Mouse (Mus musculus) lung, postnatal 0 days (tissue): ENCODE data around the gene Slc35f5. TPM values are rescaled to one million over a fixed set of nuclear protein-coding genes. Genes with fewer than 3 reads are reported as not detected.

ENCODE experiments used
- ATAC-seq: fragments of 200-750 bp; cut with Nextera tagmentation; 2 replicates; pipeline ENCODE4 v1.8.0; 2017; ENCODE audit warnings: moderate library complexity
- DNase-seq: peaks from one replicate; pipeline ENCODE4 v3.0.0-alpha.2; 2016; ENCODE audit warnings: low spot score
- H3K27ac ChIP-seq: fragments of 300-500 bp; sonication (generic); 2 replicates; pipeline ENCODE4 v1.5.1; 2014; ENCODE audit warnings: antibody characterized with exemption, mild to moderate bottlenecking, low read length, mixed read lengths
- H3K27me3 ChIP-seq: fragments of 300-500 bp; sonication (generic); replicated peaks from 2 replicates; pipeline ENCODE4 v1.6.1; 2014; ENCODE audit warnings: low read length, mixed read lengths; ENCODE audit not compliant: insufficient read depth
- H3K36me3 ChIP-seq: fragments of 300-500 bp; sonication (generic); 2 replicates; pipeline ENCODE4 v1.6.1; 2014; ENCODE audit warnings: low read length, mixed read lengths; ENCODE audit not compliant: insufficient read depth
- H3K4me1 ChIP-seq: fragments of 300-500 bp; sonication (generic); 2 replicates; pipeline ENCODE4 v1.6.1; 2014; ENCODE audit warnings: antibody characterized with exemption, low read depth, low read length, mixed read lengths; ENCODE audit not compliant: insufficient read depth
- H3K4me2 ChIP-seq: fragments of 300-500 bp; sonication (generic); replicated peaks from 2 replicates; pipeline ENCODE4 v1.6.1; 2014; ENCODE audit warnings: low read depth, mild to moderate bottlenecking, low read length, moderate library complexity, mixed read lengths
- H3K4me3 ChIP-seq: fragments of 300-500 bp; sonication (generic); 2 replicates; pipeline ENCODE4 v1.5.1; 2014; ENCODE audit warnings: low read depth, low read length
- H3K9ac ChIP-seq: fragments of 300-500 bp; sonication (generic); replicated peaks from 2 replicates; pipeline ENCODE4 v1.6.1; 2014; ENCODE audit warnings: low read depth, mild to moderate bottlenecking
- H3K9me3 ChIP-seq: fragments of 300-500 bp; sonication (generic); 2 replicates; pipeline ENCODE4 v1.6.1; 2016; ENCODE audit warnings: low read length, mixed read lengths
- CTCF ChIP-seq: IDR thresholded peaks from 2 replicates; pipeline ENCODE4 v1.5.1; 2016; ENCODE audit warnings: antibody characterized with exemption, mild to moderate bottlenecking
- EP300 ChIP-seq: IDR thresholded peaks from 2 replicates; pipeline ENCODE4 v1.6.1; 2016; ENCODE audit warnings: antibody characterized with exemption, mild to moderate bottlenecking, control low read depth
- WGBS: fragments of 180-500 bp; shearing (Covaris S2); extraction: QIAGEN DNeasy Blood & Tissue Kit; methylation state at CpG from one replicate; pipeline ENCODE4 v1.1.7; 2014; 5-methylcytosine and 5-hydroxymethylcytosine counted together
- polyA plus RNA-seq: library from polyadenylated mRNA; unstranded; fragments of >200 nt; fragmentation: Nextera tagmentation; extraction: Ambion mirVana; gene quantifications from 2 replicates; pipeline ENCODE4 v1.2.1, GENCODE M21; 2015

The Slc35f5 gene
- 50.9 and 53.5 TPM in 2 replicates for polyA plus RNA-seq

GRCm38 (mm10) chr1:125560259-125561192 lies at the start of gene Slc35f5:
TSS of gene Slc35f5 (plus strand) at chr1:125560595.
- Histone ChIP-seq H3K27me3 (no peaks in the 10 kb centered on the region), H3K9me3 (no peaks in the 10 kb centered on the region), H3K9ac (peak within 1 kb of the TSS; percentile 98), H3K4me2 (peak within 1 kb of the TSS; percentile 83), H3K4me1 (peaks cover 7% of the 10 kb centered on the region; the same call in 1 of the 2 replicates), H3K4me3 (peak within 1 kb of the TSS; percentile 92), H3K27ac (peak within 1 kb of the TSS; percentile 96), H3K36me3 (no peaks in the 10 kb centered on the region; the same call in 1 of the 2 replicates)
- ATAC-seq (peak; percentile 94), DNase-seq (peak; percentile 99)
- peak; percentile 33 for TF ChIP-seq CTCF
- peak; percentile 64; the same call in 1 of the 2 replicates for TF ChIP-seq EP300
- under 1% methylated on average over 47 of the region's 61 CpGs for WGBS

DNA sequence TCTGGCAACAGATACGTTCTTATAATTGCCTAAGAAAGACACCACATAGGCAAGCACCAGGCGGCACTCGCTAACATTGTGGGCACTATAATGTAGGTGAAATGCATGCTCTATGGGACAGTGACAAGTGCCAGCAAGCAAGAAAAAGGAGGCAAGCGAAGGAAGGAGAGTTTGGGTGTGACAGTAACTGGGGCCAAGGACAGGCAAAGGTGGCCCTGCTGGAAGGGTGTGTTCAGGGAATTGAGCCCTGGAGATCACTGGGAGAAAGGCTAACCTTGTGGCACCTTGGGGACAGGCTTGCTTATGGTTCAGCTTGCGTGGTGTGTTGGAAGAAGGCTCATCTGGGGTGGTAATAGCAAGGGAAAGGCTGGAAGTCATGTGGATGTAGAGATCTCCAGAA lies 45.7 kb upstream of the Slc35f5 start:
- Histone ChIP-seq H3K27ac (no peak overlapping the region), H3K9me3 (no peaks in the 10 kb centered on the region), H3K4me2 (no peak overlapping the region), H3K4me1 (no peaks in the 10 kb centered on the region), H3K27me3 (no peaks in the 10 kb centered on the region), H3K9ac (no peak overlapping the region), H3K36me3 (no peaks in the 10 kb centered on the region), H3K4me3 (no peak overlapping the region)
- DNase-seq (no peak), ATAC-seq (no peak)
- TF ChIP-seq CTCF (no peak), EP300 (no peak)
- WGBS, result 85% methylated on average over 5 of the region's 5 CpGs

- WGBS, result 56% methylated on average over 7 of the region's 7 CpGs
- H3K4me3 ChIP-seq, result no peak overlapping the region
- H3K9me3 ChIP-seq, result no peaks in the 10 kb centered on the region
- H3K27ac ChIP-seq, result no peak overlapping the region
- H3K36me3 ChIP-seq, result no peaks in the 10 kb centered on the region
- DNase-seq, result no peak
- ATAC-seq, result no peak
- no peaks in the 10 kb centered on the region for H3K27me3 ChIP-seq
- H3K4me1 ChIP-seq, result no peaks in the 10 kb centered on the region
- TF ChIP-seq CTCF (peak; percentile 18), EP300 (no peak)
- H3K4me2 ChIP-seq, result no peak overlapping the region
- no peak overlapping the region for H3K9ac ChIP-seq
Measured at GRCm38 (mm10) chr1:125516910-125517659, 43.3 kb upstream of the Slc35f5 start.

DNA sequence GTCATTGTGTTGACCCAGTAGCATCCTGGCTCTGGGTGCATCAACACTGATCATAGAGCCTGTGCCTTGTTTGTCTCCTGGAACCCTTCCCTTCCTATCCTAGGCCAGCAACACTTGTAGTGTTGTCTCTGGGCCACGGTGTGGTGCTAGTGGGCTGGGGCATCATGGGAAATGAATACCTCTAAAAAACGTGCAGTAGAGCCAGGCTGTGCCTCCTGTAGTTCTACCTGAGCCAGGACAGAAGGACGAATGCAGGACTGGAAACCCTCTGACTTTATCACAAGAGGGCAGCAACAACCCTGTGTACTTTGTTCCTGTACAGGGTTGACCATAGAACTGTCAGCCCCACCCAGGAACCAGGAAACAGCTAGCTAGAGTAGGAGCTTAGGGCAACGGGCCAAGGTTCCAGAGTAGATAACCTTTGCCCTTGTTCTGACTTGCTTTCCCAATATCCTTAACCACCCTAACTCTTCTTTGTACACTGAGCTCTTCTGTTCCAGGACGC lies 41.2 kb upstream of the Slc35f5 start:
- Histone ChIP-seq H3K9me3 (no peaks in the 10 kb centered on the region), H3K27me3 (no peaks in the 10 kb centered on the region), H3K4me2 (no peak overlapping the region), H3K9ac (no peak overlapping the region), H3K4me3 (no peak overlapping the region), H3K4me1 (no peaks in the 10 kb centered on the region), H3K27ac (peak overlapping the region; percentile 54; the same call in 1 of the 2 replicates), H3K36me3 (no peaks in the 10 kb centered on the region)
- ATAC-seq (peak; percentile 96), DNase-seq (peak; percentile 89)
- TF ChIP-seq EP300, result peak; percentile 58
- TF ChIP-seq CTCF, result peak; percentile 82
- WGBS, result 27% methylated on average over 5 of the region's 5 CpGs

DNA sequence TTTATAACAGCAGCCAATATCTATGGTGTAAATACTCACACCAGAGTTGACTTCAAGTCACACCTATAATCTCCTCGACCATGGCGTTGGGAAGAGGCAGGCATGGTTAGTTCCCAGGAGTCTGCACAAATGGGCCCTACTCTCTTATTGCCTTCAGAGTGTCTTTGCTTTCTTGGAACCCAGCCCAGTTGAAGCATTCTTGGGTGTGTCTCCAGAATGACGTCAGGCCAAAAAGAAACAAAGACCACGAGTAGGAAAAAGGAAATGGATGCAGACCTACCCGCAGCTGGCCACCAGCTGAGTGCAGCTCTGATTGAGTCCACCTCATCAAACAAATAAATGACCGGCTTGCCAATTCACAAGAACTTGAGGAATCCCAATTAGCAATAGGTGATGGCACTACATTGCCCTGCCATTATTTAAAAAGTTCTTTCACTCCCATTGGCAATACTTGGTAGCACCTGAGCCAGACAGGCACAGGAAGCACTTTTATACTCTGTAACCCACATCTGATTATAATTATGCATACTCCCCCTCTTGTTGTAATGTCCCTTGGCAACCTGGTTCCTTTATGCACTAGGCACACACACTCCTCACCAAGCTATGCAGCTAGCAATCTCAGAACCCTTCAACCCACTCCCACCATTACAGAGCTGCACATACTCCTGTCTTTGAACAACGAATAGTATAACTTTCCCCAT lies 34.3 kb upstream of the Slc35f5 start:
- 28% methylated on average over 7 of the region's 7 CpGs for WGBS
- peak; percentile 91 for ATAC-seq
- DNase-seq, result peak; percentile 90

More for the DNA sequence above, 34.3 kb upstream of the Slc35f5 start:
- no peaks in the 10 kb centered on the region for H3K36me3 ChIP-seq
- peak overlapping the region; percentile 60; the same call in 1 of the 2 replicates for H3K27ac ChIP-seq
- H3K9me3 ChIP-seq, result no peaks in the 10 kb centered on the region
- H3K4me1 ChIP-seq, result no peaks in the 10 kb centered on the region; the same call in 1 of the 2 replicates
- no peak overlapping the region for H3K9ac ChIP-seq
- H3K27me3 ChIP-seq, result no peaks in the 10 kb centered on the region
- H3K4me3 ChIP-seq, result no peak overlapping the region
- H3K4me2 ChIP-seq, result peak overlapping the region; percentile 5; the same call in 1 of the 2 replicates
- TF ChIP-seq CTCF, result no peak
- peak; percentile 89 for TF ChIP-seq EP300
